Mouse (Mus musculus) lung, embryonic 15.5 days (tissue): Measurements from ENCODE around the gene Gm281. TPM values are rescaled to one million over a fixed set of nuclear protein-coding genes. Genes with fewer than 3 reads are reported as not detected.

Source experiments
- ATAC-seq: fragments of 200-750 bp; cut with Nextera tagmentation; 2 replicates; pipeline ENCODE4 v1.8.0; 2017; ENCODE audit warnings: moderate number of reproducible peaks, borderline replicate concordance; ENCODE audit not compliant: low FRiP score, low TSS enrichment; ENCODE audit errors: extremely low read depth
- H3K27ac ChIP-seq: fragments of 300-500 bp; sonication (generic); 2 replicates; pipeline ENCODE4 v1.5.1; 2015; ENCODE audit warnings: moderate library complexity, mild to moderate bottlenecking, inconsistent platforms
- H3K27me3 ChIP-seq: fragments of 300-500 bp; sonication (generic); 2 replicates; pipeline ENCODE4 v1.6.1; 2015; ENCODE audit warnings: inconsistent platforms
- H3K36me3 ChIP-seq: fragments of 300-500 bp; sonication (generic); 2 replicates; pipeline ENCODE4 v1.6.1; 2015; ENCODE audit warnings: inconsistent platforms
- H3K4me1 ChIP-seq: fragments of 300-500 bp; sonication (generic); 2 replicates; pipeline ENCODE4 v1.6.1; 2015; ENCODE audit warnings: inconsistent platforms
- H3K4me2 ChIP-seq: fragments of 300-500 bp; sonication (generic); 2 replicates; pipeline ENCODE4 v1.6.1; 2015; ENCODE audit warnings: inconsistent platforms, mild to moderate bottlenecking, moderate library complexity
- H3K4me3 ChIP-seq: fragments of 300-500 bp; sonication (generic); 2 replicates; pipeline ENCODE4 v1.5.1; 2015; ENCODE audit warnings: mild to moderate bottlenecking, inconsistent platforms
- H3K9ac ChIP-seq: fragments of 300-500 bp; sonication (generic); 2 replicates; pipeline ENCODE4 v1.6.1; 2015; ENCODE audit warnings: inconsistent platforms
- H3K9me3 ChIP-seq: fragments of 300-500 bp; sonication (generic); 2 replicates; pipeline ENCODE4 v1.6.1; 2016; ENCODE audit warnings: inconsistent platforms
- WGBS: fragments of 180-500 bp; shearing (Covaris S2); methylation state at CpG from one replicate; pipeline ENCODE4 v1.1.7; 2015; 5-methylcytosine and 5-hydroxymethylcytosine counted together
- polyA plus RNA-seq: library from polyadenylated mRNA; unstranded; fragments of >200 nt; fragmentation: Nextera tagmentation; extraction: Ambion mirVana; gene quantifications from 2 replicates; pipeline ENCODE4 v1.2.1, GENCODE M21; 2015

Gm281 gene
- polyA plus RNA-seq, 1 experiment from 2014 or later, result not detected

GRCm38 (mm10) chr14:13933290-13934051 lies 19.2 kb upstream of the Gm281 start:
- no peak overlapping the region for H3K27ac ChIP-seq
- 22% methylated on average over 29 of the region's 31 CpGs for WGBS
- peaks cover 9% of the 10 kb centered on the region for H3K4me1 ChIP-seq
- no peaks in the 10 kb centered on the region for H3K36me3 ChIP-seq
- H3K9me3 ChIP-seq, result no peaks in the 10 kb centered on the region
- H3K27me3 ChIP-seq, result no peaks in the 10 kb centered on the region
- peak; percentile 62; the same call in 1 of the 2 replicates for ATAC-seq
- peak overlapping the region; percentile 35 for H3K4me3 ChIP-seq
- peak overlapping the region; percentile 77 for H3K4me2 ChIP-seq
- H3K9ac ChIP-seq, result peak overlapping the region; percentile 31

GRCm38 (mm10) chr14:13917630-13918029 lies 3.4 kb upstream of the Gm281 start:
- no peak overlapping the region for H3K9ac ChIP-seq
- ATAC-seq, result no peak

GRCm38 (mm10) chr14:13917208-13917607 lies 2.9 kb upstream of the Gm281 start:
- Histone ChIP-seq H3K4me3 (no peak overlapping the region), H3K4me2 (no peak overlapping the region), H3K9me3 (no peaks in the 10 kb centered on the region), H3K36me3 (no peaks in the 10 kb centered on the region), H3K4me1 (no peaks in the 10 kb centered on the region), H3K9ac (no peak overlapping the region), H3K27ac (no peak overlapping the region), H3K27me3 (no peaks in the 10 kb centered on the region)
- 82% methylated on average over 10 of the region's 10 CpGs for WGBS
- no peak for ATAC-seq

More at GRCm38 (mm10) chr14:13917630-13918029, 3.4 kb upstream of the Gm281 start:
- no peak overlapping the region for H3K4me3 ChIP-seq
- no peak overlapping the region for H3K27ac ChIP-seq
- H3K36me3 ChIP-seq, result no peaks in the 10 kb centered on the region
- no peaks in the 10 kb centered on the region for H3K27me3 ChIP-seq
- no peaks in the 10 kb centered on the region for H3K4me1 ChIP-seq
- WGBS, result 28% methylated on average over 3 of the region's 3 CpGs
- H3K4me2 ChIP-seq, result no peak overlapping the region
- H3K9me3 ChIP-seq, result no peaks in the 10 kb centered on the region

- WGBS, result 37% methylated on average over 4 of the region's 4 CpGs
- no peak for ATAC-seq
- Histone ChIP-seq H3K9ac (no peak overlapping the region), H3K4me3 (no peak overlapping the region), H3K27ac (no peak overlapping the region), H3K4me1 (no peaks in the 10 kb centered on the region), H3K36me3 (no peaks in the 10 kb centered on the region), H3K4me2 (no peak overlapping the region), H3K27me3 (no peaks in the 10 kb centered on the region), H3K9me3 (no peaks in the 10 kb centered on the region)
Measured at GRCm38 (mm10) chr14:13915207-13915606, 929 bp upstream of the Gm281 start.

GRCm38 (mm10) chr14:13910148-13910547 lies 4.1 kb downstream of the Gm281 start:
- Histone ChIP-seq H3K4me1 (no peaks in the 10 kb centered on the region), H3K27me3 (no peaks in the 10 kb centered on the region), H3K36me3 (no peaks in the 10 kb centered on the region), H3K9me3 (no peaks in the 10 kb centered on the region), H3K9ac (no peak overlapping the region), H3K4me3 (no peak overlapping the region), H3K4me2 (no peak overlapping the region), H3K27ac (no peak overlapping the region)
- WGBS, result 76% methylated on average over 2 of the region's 2 CpGs
- no peak for ATAC-seq

- no peak overlapping the region for H3K27ac ChIP-seq
- H3K4me1 ChIP-seq, result no peaks in the 10 kb centered on the region
- H3K4me3 ChIP-seq, result no peak overlapping the region
- H3K9ac ChIP-seq, result no peak overlapping the region
- no peaks in the 10 kb centered on the region for H3K27me3 ChIP-seq
- no peak for ATAC-seq
- no peaks in the 10 kb centered on the region for H3K9me3 ChIP-seq
- no peaks in the 10 kb centered on the region for H3K36me3 ChIP-seq
- 84% methylated on average over 7 of the region's 7 CpGs for WGBS
- H3K4me2 ChIP-seq, result no peak overlapping the region
Measured at GRCm38 (mm10) chr14:13907145-13907544, 7.1 kb downstream of the Gm281 start.

- no peak overlapping the region for H3K4me3 ChIP-seq
- H3K9ac ChIP-seq, result no peak overlapping the region
- WGBS, result 81% methylated on average over 1 of the region's 1 CpGs
- no peaks in the 10 kb centered on the region for H3K27me3 ChIP-seq
- no peak overlapping the region for H3K4me2 ChIP-seq
- no peaks in the 10 kb centered on the region for H3K4me1 ChIP-seq
- ATAC-seq, result no peak
- no peaks in the 10 kb centered on the region for H3K36me3 ChIP-seq
- no peaks in the 10 kb centered on the region for H3K9me3 ChIP-seq
- no peak overlapping the region for H3K27ac ChIP-seq
Measured at GRCm38 (mm10) chr14:13906461-13906860, 7.8 kb downstream of the Gm281 start.

- under 1% methylated on average over 22 of the region's 22 CpGs for WGBS
- H3K9me3 ChIP-seq, result no peaks in the 10 kb centered on the region
- peak; percentile 35; the same call in 1 of the 2 replicates for ATAC-seq
- H3K4me3 ChIP-seq, result peak overlapping the region; percentile 48
- H3K27ac ChIP-seq, result no peak overlapping the region
- no peaks in the 10 kb centered on the region for H3K4me1 ChIP-seq
- H3K9ac ChIP-seq, result peak overlapping the region; percentile 44; the same call in 1 of the 2 replicates
- H3K27me3 ChIP-seq, result no peaks in the 10 kb centered on the region
- no peaks in the 10 kb centered on the region for H3K36me3 ChIP-seq
- peak overlapping the region; percentile 84 for H3K4me2 ChIP-seq
Measured at GRCm38 (mm10) chr14:13901611-13902067, 12.6 kb downstream of the Gm281 start.

GRCm38 (mm10) chr14:13895198-13895597 lies 19.1 kb downstream of the Gm281 start:
- Histone ChIP-seq H3K4me3 (no peak overlapping the region), H3K4me1 (no peaks in the 10 kb centered on the region), H3K4me2 (no peak overlapping the region), H3K36me3 (no peaks in the 10 kb centered on the region), H3K27ac (no peak overlapping the region), H3K9ac (no peak overlapping the region), H3K27me3 (no peaks in the 10 kb centered on the region), H3K9me3 (no peaks in the 10 kb centered on the region)
- ATAC-seq, result no peak

- WGBS, result 78% methylated on average over 3 of the region's 3 CpGs
- H3K36me3 ChIP-seq, result no peaks in the 10 kb centered on the region
Measured at GRCm38 (mm10) chr14:13893748-13894147, 20.5 kb downstream of the Gm281 start.

GRCm38 (mm10) chr14:13861416-13861815 lies 52.9 kb downstream of the Gm281 start:
- Histone ChIP-seq H3K9ac (no peak overlapping the region), H3K27me3 (no peaks in the 10 kb centered on the region), H3K36me3 (no peaks in the 10 kb centered on the region), H3K4me2 (no peak overlapping the region), H3K4me3 (no peak overlapping the region), H3K27ac (no peak overlapping the region), H3K9me3 (no peaks in the 10 kb centered on the region), H3K4me1 (no peaks in the 10 kb centered on the region)
- ATAC-seq, result no peak

More at GRCm38 (mm10) chr14:13893748-13894147, 20.5 kb downstream of the Gm281 start:
- Histone ChIP-seq H3K4me2 (no peak overlapping the region), H3K27me3 (no peaks in the 10 kb centered on the region), H3K9me3 (no peaks in the 10 kb centered on the region), H3K9ac (no peak overlapping the region), H3K27ac (no peak overlapping the region), H3K4me1 (no peaks in the 10 kb centered on the region), H3K4me3 (no peak overlapping the region)
- no peak for ATAC-seq

- no peaks in the 10 kb centered on the region for H3K27me3 ChIP-seq
- no peak overlapping the region for H3K4me3 ChIP-seq
- H3K27ac ChIP-seq, result no peak overlapping the region
- no peaks in the 10 kb centered on the region for H3K4me1 ChIP-seq
- no peaks in the 10 kb centered on the region for H3K36me3 ChIP-seq
- no peaks in the 10 kb centered on the region for H3K9me3 ChIP-seq
- WGBS, result 81% methylated on average over 3 of the region's 3 CpGs
- no peak overlapping the region for H3K4me2 ChIP-seq
- ATAC-seq, result no peak
- no peak overlapping the region for H3K9ac ChIP-seq
Measured at GRCm38 (mm10) chr14:13812801-13813479, 101.3 kb downstream of the Gm281 start.
